Mouse (Mus musculus) heart, embryonic 14.5 days (tissue): Measurements from ENCODE around the gene Zfp986. TPM values are rescaled to one million over a fixed set of nuclear protein-coding genes. Genes with fewer than 3 reads are reported as not detected.
"Not testable (repeated sequence)": the region's sequence is repeated elsewhere in the genome, so short reads cannot be mapped to it uniquely, and the experiment has no call there.

Source experiments
- ATAC-seq: fragments of 200-750 bp; cut with Nextera tagmentation; 2 replicates; pipeline ENCODE4 v1.8.0; 2017; ENCODE audit warnings: low read depth, moderate TSS enrichment; ENCODE audit not compliant: insufficient number of reproducible peaks, insufficient read depth, low FRiP score
- H3K27ac ChIP-seq, 2 experiments: fragments of 200-500 bp in 1 of 2; fragments of 300-500 bp in 1 of 2; sonication (generic) in 1 of 2; replicated peaks in 1 of 2; 2 replicates each; pipeline ENCODE4 v1.5.1; 2012 to 2014; ENCODE audit warnings: low read depth in 2 of 2, low read length in 2 of 2, control low read depth in 1 of 2, mild to moderate bottlenecking in 1 of 2, mixed read lengths in 1 of 2; ENCODE audit not compliant: control insufficient read depth in 1 of 2, insufficient read depth in 1 of 2
- H3K27me3 ChIP-seq: fragments of 300-500 bp; sonication (generic); 2 replicates; pipeline ENCODE4 v1.6.1; 2014; ENCODE audit warnings: mild to moderate bottlenecking, low read length, control low read depth; ENCODE audit not compliant: control insufficient read depth, insufficient read depth
- H3K36me3 ChIP-seq: fragments of 300-500 bp; sonication (generic); 2 replicates; pipeline ENCODE4 v1.6.1; 2014; ENCODE audit warnings: mild to moderate bottlenecking, control low read depth, low read length, mixed read lengths; ENCODE audit not compliant: control insufficient read depth, insufficient read depth
- H3K4me1 ChIP-seq, 2 experiments: fragments of 200-500 bp in 1 of 2; fragments of 300-500 bp in 1 of 2; sonication (generic) in 1 of 2; 2 replicates each; pipeline ENCODE4 v1.6.1; 2012 to 2014; ENCODE audit warnings: low read length in 2 of 2, control low read depth in 1 of 2, mixed read lengths in 1 of 2; ENCODE audit not compliant: control insufficient read depth in 2 of 2, insufficient read depth in 2 of 2
- H3K4me2 ChIP-seq: fragments of 300-500 bp; sonication (generic); 2 replicates; pipeline ENCODE4 v1.6.1; 2014; ENCODE audit warnings: mild to moderate bottlenecking, low read length
- H3K4me3 ChIP-seq, 2 experiments: fragments of 200-500 bp in 1 of 2; fragments of 300-500 bp in 1 of 2; sonication (generic) in 1 of 2; 2 replicates each; pipeline ENCODE4 v1.5.1; 2012 to 2014; ENCODE audit warnings: low read length in 2 of 2, mild to moderate bottlenecking in 2 of 2, control low read depth in 1 of 2, low read depth in 1 of 2, moderate library complexity in 1 of 2; ENCODE audit not compliant: control insufficient read depth in 1 of 2, insufficient read depth in 1 of 2
- H3K9ac ChIP-seq: fragments of 300-500 bp; sonication (generic); 2 replicates; pipeline ENCODE4 v1.6.1; 2014; ENCODE audit warnings: mild to moderate bottlenecking, low read length
- H3K9me3 ChIP-seq: fragments of 300-500 bp; sonication (generic); 2 replicates; pipeline ENCODE4 v1.6.1; 2016; ENCODE audit warnings: low read length, control low read depth; ENCODE audit not compliant: control insufficient read depth
- WGBS: fragments of 180-500 bp; shearing (Covaris S2); extraction: QIAGEN DNeasy Blood & Tissue Kit; methylation state at CpG from one replicate; pipeline ENCODE4 v1.1.7; 2014; 5-methylcytosine and 5-hydroxymethylcytosine counted together
- polyA plus RNA-seq: library from polyadenylated mRNA; unstranded; fragments of >200 nt; fragmentation: Nextera tagmentation; extraction: Ambion mirVana; gene quantifications from 2 replicates; pipeline ENCODE4 v1.2.1, GENCODE M21; 2014

Zfp986 gene
- polyA plus RNA-seq = not detected in 2 replicates

GRCm38 (mm10) chr4:145868494-145868893, at the start of gene Zfp986:
Gene Zfp986 (plus strand): TSS chr4:145868794.
- ATAC-seq, H3K9me3 ChIP-seq, H3K4me3 ChIP-seq, H3K9ac ChIP-seq, H3K27me3 ChIP-seq, H3K36me3 ChIP-seq, H3K4me1 ChIP-seq, H3K4me2 ChIP-seq, H3K27ac ChIP-seq: not testable (repeated sequence)
- WGBS = 71% methylated on average over 3 of the region's 3 CpGs

- not testable (repeated sequence) for H3K36me3 ChIP-seq, H3K4me3 ChIP-seq, H3K4me2 ChIP-seq, H3K27ac ChIP-seq, H3K9ac ChIP-seq, H3K9me3 ChIP-seq, H3K27me3 ChIP-seq, H3K4me1 ChIP-seq
- 0 out of 2 replicates have a peak, but pooled peaks have one; percentile 11 for ATAC-seq
- WGBS = no CpG with 5 or more reads among the region's 2 CpGs
These were observed 48.6 kb upstream of the Zfp986 start for GRCm38 (mm10) chr4:145819946-145820345.

GRCm38 (mm10) chr4:145825606-145826005, 43.0 kb upstream of the Zfp986 start:
- H3K4me2 ChIP-seq, H3K4me3 ChIP-seq, H3K27me3 ChIP-seq, H3K27ac ChIP-seq, ATAC-seq, H3K36me3 ChIP-seq, H3K9ac ChIP-seq, H3K4me1 ChIP-seq, H3K9me3 ChIP-seq: not testable (repeated sequence)
- 88% methylated on average over 3 of the region's 8 CpGs for WGBS

- not testable (repeated sequence) for H3K9ac ChIP-seq, H3K4me3 ChIP-seq, H3K27ac ChIP-seq, H3K27me3 ChIP-seq, H3K4me1 ChIP-seq, H3K4me2 ChIP-seq, H3K9me3 ChIP-seq, H3K36me3 ChIP-seq
- 91% methylated on average over 1 of the region's 14 CpGs for WGBS
- ATAC-seq = peak; percentile 41; the same call in 1 of the 2 replicates
These were observed 37.1 kb upstream of the Zfp986 start for GRCm38 (mm10) chr4:145831328-145832062.

DNA sequence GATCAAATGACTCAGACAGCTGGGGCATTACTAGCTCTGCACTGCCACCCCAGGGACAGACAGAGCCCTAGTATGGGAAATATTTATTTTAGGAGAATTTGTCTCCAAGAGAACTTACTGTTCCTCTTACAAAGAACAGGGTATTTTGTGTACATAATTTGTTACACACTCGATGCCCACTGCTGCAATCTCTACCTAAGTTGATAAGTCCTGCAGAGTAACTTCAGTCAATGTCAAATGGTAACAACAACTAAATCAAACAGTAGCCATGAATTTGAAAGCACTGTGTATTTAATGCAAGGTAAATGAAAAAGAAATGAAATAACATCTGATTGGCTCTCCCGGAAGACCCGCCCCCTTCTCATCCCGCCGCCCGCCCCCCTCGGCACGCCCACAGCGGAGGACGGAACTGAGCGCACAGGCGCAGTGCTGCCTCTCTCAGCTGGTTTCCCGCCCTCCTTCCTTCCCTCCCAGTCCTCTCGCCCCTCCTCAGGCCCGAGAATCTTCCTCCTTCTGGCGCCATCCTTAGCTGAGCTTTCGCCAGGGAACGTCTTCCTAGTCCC, 32.2 kb upstream of the Zfp986 start:
- WGBS = 67% methylated on average over 9 of the region's 18 CpGs

DNA sequence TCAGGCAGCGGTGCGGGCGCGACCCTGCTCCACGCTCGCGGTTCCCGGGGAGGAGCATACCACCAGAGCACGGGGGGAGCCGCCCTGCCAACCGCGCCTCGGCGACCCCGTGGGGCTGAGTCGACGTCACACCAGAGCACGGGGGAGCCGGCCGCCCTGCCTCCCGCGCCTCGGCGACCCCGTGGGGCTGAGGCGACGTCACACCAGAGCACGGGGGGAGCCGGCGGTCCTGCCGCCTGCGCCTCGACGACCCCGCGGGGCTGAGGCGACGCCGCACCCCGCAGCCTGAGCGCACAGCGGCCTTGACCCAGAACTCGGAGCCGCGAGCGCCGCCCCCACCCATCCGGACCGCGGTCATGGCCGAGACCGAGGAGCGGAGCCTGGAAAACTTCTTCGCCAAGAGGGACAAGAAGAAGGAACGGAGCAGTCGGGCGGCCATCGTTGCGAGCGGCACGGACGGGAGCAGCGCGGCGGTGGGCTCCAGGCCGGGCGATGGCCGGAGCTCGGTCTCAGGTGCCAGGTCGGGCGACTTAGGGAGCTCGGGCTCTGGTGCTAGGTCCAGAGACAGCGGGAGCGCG, 31.6 kb upstream of the Zfp986 start:
- peak; percentile 85 for ATAC-seq
- H3K36me3 ChIP-seq, H3K27me3 ChIP-seq, H3K4me2 ChIP-seq, H3K27ac ChIP-seq, H3K4me1 ChIP-seq, H3K9ac ChIP-seq, H3K4me3 ChIP-seq: not testable (repeated sequence)
- WGBS = 50% methylated on average over 47 of the region's 75 CpGs
- H3K9me3 ChIP-seq = peaks cover 12% of the 10 kb centered on the region

More for the DNA sequence above, 32.2 kb upstream of the Zfp986 start:
- H3K27me3 ChIP-seq, H3K4me1 ChIP-seq, H3K4me3 ChIP-seq, H3K4me2 ChIP-seq, H3K36me3 ChIP-seq, H3K27ac ChIP-seq, H3K9ac ChIP-seq: not testable (repeated sequence)
- ATAC-seq = peak; percentile 15; the same call in 1 of the 2 replicates
- H3K9me3 ChIP-seq = peaks cover 12% of the 10 kb centered on the region

DNA sequence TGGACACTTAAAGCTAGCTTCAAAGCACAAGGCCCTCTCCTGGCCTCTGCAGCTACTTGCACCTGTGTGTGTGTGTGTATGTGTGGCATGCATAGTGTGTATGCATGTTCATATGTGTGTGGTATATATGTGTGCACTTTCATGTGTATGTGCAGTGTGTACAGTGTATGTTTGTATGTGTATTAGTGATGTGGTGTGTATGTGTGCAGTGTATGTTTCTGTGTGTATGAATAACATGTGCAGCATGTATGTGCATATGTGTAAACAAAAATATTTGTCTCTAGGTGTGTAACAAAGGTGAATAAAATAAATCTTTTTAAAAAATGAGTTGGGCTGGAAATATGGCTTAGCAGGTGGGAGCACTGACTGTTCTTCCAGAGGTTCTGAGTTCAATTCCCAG, 21.8 kb upstream of the Zfp986 start:
- H3K36me3 ChIP-seq, H3K27ac ChIP-seq, H3K27me3 ChIP-seq, H3K4me2 ChIP-seq, H3K4me3 ChIP-seq, H3K9ac ChIP-seq, H3K4me1 ChIP-seq: not testable (repeated sequence)
- H3K9me3 ChIP-seq = peaks cover 11% of the 10 kb centered on the region; the same call in 1 of the 2 replicates
- peak; percentile 36; the same call in 1 of the 2 replicates for ATAC-seq
